Mouse (Mus musculus) liver, embryonic 11.5 days (tissue): ENCODE measurements around the gene Ostc. TPM values are rescaled to one million over a fixed set of nuclear protein-coding genes. Genes with fewer than 3 reads are reported as not detected.
A peak's percentile ranks its signal among the peaks of the same experiment; 100 is the strongest.

Experiments
- ATAC-seq: fragments of 200-750 bp; cut with Nextera tagmentation; replicated peaks from 2 replicates; pipeline ENCODE4 v1.8.0; 2017; ENCODE audit warnings: moderate number of reproducible peaks, mild to moderate bottlenecking, moderate TSS enrichment, moderate library complexity; ENCODE audit not compliant: low FRiP score
- DNase-seq: peaks from one replicate; pipeline ENCODE4 v3.0.0-alpha.2; 2017; ENCODE audit warnings: low spot score
- H3K27ac ChIP-seq: fragments of 300-500 bp; sonication (generic); 2 replicates; pipeline ENCODE4 v1.5.1; 2014; ENCODE audit warnings: mild to moderate bottlenecking, low read depth, low read length, control low read depth
- H3K27me3 ChIP-seq: fragments of 300-500 bp; sonication (generic); replicated peaks from 2 replicates; pipeline ENCODE4 v1.6.1; 2014; ENCODE audit warnings: low read length, mixed read lengths; ENCODE audit not compliant: control insufficient read depth, insufficient read depth
- H3K36me3 ChIP-seq: fragments of 300-500 bp; sonication (generic); 2 replicates; pipeline ENCODE4 v1.6.1; 2014; ENCODE audit warnings: mild to moderate bottlenecking, low read length, moderate library complexity, mixed read lengths; ENCODE audit not compliant: control insufficient read depth, insufficient read depth
- H3K4me1 ChIP-seq: fragments of 300-500 bp; sonication (generic); replicated peaks from 2 replicates; pipeline ENCODE4 v1.6.1; 2014; ENCODE audit warnings: low read length, mixed read lengths; ENCODE audit not compliant: control insufficient read depth, insufficient read depth
- H3K4me2 ChIP-seq: fragments of 300-500 bp; sonication (generic); 2 replicates; pipeline ENCODE4 v1.6.1; 2014; ENCODE audit warnings: mild to moderate bottlenecking, control low read depth, moderate library complexity
- H3K4me3 ChIP-seq: fragments of 300-500 bp; sonication (generic); 2 replicates; pipeline ENCODE4 v1.5.1; 2014; ENCODE audit warnings: low read depth, low read length, control low read depth
- H3K9ac ChIP-seq: fragments of 300-500 bp; sonication (generic); 2 replicates; pipeline ENCODE4 v1.6.1; 2014; ENCODE audit warnings: low read depth, low read length, control low read depth
- H3K9me3 ChIP-seq: fragments of 300-500 bp; sonication (generic); 2 replicates; pipeline ENCODE4 v1.6.1; 2016; ENCODE audit warnings: low read length, inconsistent platforms, mixed read lengths; ENCODE audit not compliant: control insufficient read depth
- WGBS: fragments of 180-500 bp; shearing (Covaris S2); extraction: QIAGEN DNeasy Blood & Tissue Kit; methylation state at CpG from one replicate; pipeline ENCODE4 v1.1.7; 2014; 5-methylcytosine and 5-hydroxymethylcytosine counted together
- polyA plus RNA-seq: library from polyadenylated mRNA; unstranded; fragments of >200 nt; fragmentation: Nextera tagmentation; extraction: Ambion mirVana; gene quantifications from 2 replicates; pipeline ENCODE4 v1.2.1, GENCODE M21; 2014

Gene Ostc
- polyA plus RNA-seq, 1 experiment from 2014 or later, result 314 TPM

GRCm38 (mm10) chr3:130730189-130730653, 21.0 kb upstream of the Ostc start, which contains the start of gene Rpl34:
TSS of gene Rpl34 (minus strand) at chr3:130730398.
- peak; percentile 96 for ATAC-seq
- Histone ChIP-seq H3K9ac (peak within 1 kb of the TSS; percentile 96), H3K4me3 (peak within 1 kb of the TSS; percentile 89), H3K27ac (peak within 1 kb of the TSS; percentile 85), H3K4me1 (peaks cover 8% of the 10 kb centered on the region), H3K27me3 (no peaks in the 10 kb centered on the region), H3K9me3 (no peaks in the 10 kb centered on the region), H3K36me3 (peaks cover 36% of the 10 kb centered on the region), H3K4me2 (peak within 1 kb of the TSS; percentile 81)
- DNase-seq, result peak; percentile 88
- WGBS, result under 1% methylated on average over 45 of the region's 45 CpGs

- ATAC-seq, result peak; percentile 57
- Histone ChIP-seq H3K9me3 (no peaks in the 10 kb centered on the region), H3K27ac (peak overlapping the region; percentile 85), H3K27me3 (no peaks in the 10 kb centered on the region), H3K36me3 (peaks cover 36% of the 10 kb centered on the region), H3K4me1 (peaks cover 8% of the 10 kb centered on the region), H3K4me2 (peak overlapping the region; percentile 81), H3K4me3 (peak overlapping the region; percentile 89), H3K9ac (peak overlapping the region; percentile 96)
- peak; percentile 43 for DNase-seq
- under 1% methylated on average over 58 of the region's 58 CpGs for WGBS
Observed at GRCm38 (mm10) chr3:130729472-130730188, 20.4 kb upstream of the Ostc start.

GRCm38 (mm10) chr3:130727676-130728075, 18.4 kb upstream of the Ostc start:
- DNase-seq (no peak), ATAC-seq (no peak)
- Histone ChIP-seq H3K9me3 (no peaks in the 10 kb centered on the region), H3K4me2 (peak overlapping the region; percentile 81), H3K27me3 (no peaks in the 10 kb centered on the region), H3K4me3 (peak overlapping the region; percentile 89), H3K9ac (peak overlapping the region; percentile 32; the same call in 1 of the 2 replicates), H3K36me3 (peaks cover 36% of the 10 kb centered on the region), H3K4me1 (peaks cover 8% of the 10 kb centered on the region), H3K27ac (no peak overlapping the region)
- 78% methylated on average over 4 of the region's 4 CpGs for WGBS

- peaks cover 8% of the 10 kb centered on the region for H3K4me1 ChIP-seq
- H3K27ac ChIP-seq, result 0 out of 2 replicates have a peak overlapping the region, but pooled peaks have one; percentile 2
- no peak overlapping the region; the same call in 1 of the 2 replicates for H3K9ac ChIP-seq
- WGBS, result 74% methylated on average over 1 of the region's 1 CpGs
- no peak for DNase-seq
- no peak overlapping the region for H3K4me3 ChIP-seq
- ATAC-seq, result no peak
- H3K4me2 ChIP-seq, result no peak overlapping the region
- peaks cover 36% of the 10 kb centered on the region for H3K36me3 ChIP-seq
- no peaks in the 10 kb centered on the region for H3K9me3 ChIP-seq
- no peaks in the 10 kb centered on the region for H3K27me3 ChIP-seq
Observed at GRCm38 (mm10) chr3:130727036-130727435, 17.8 kb upstream of the Ostc start.

- no peak for ATAC-seq
- no peak for DNase-seq
- Histone ChIP-seq H3K4me2 (no peak overlapping the region), H3K36me3 (peaks cover 36% of the 10 kb centered on the region), H3K4me1 (peaks cover 8% of the 10 kb centered on the region), H3K27me3 (no peaks in the 10 kb centered on the region), H3K27ac (no peak overlapping the region), H3K4me3 (no peak overlapping the region), H3K9me3 (no peaks in the 10 kb centered on the region), H3K9ac (no peak overlapping the region)
- WGBS, result 79% methylated on average over 2 of the region's 2 CpGs
Observed at GRCm38 (mm10) chr3:130725718-130726117, 16.5 kb upstream of the Ostc start.

- Histone ChIP-seq H3K9me3 (no peaks in the 10 kb centered on the region), H3K4me2 (no peak overlapping the region), H3K36me3 (peaks cover 24% of the 10 kb centered on the region), H3K4me3 (no peak overlapping the region), H3K4me1 (no peaks in the 10 kb centered on the region), H3K9ac (no peak overlapping the region), H3K27ac (no peak overlapping the region), H3K27me3 (no peaks in the 10 kb centered on the region)
- 80% methylated on average over 11 of the region's 11 CpGs for WGBS
- no peak for DNase-seq
- ATAC-seq, result no peak
Observed at GRCm38 (mm10) chr3:130722733-130723478, 13.7 kb upstream of the Ostc start.

- Histone ChIP-seq H3K27me3 (no peaks in the 10 kb centered on the region), H3K9me3 (no peaks in the 10 kb centered on the region), H3K9ac (no peak overlapping the region), H3K36me3 (no peaks in the 10 kb centered on the region; the same call in 1 of the 2 replicates), H3K4me3 (no peak overlapping the region), H3K4me2 (no peak overlapping the region), H3K4me1 (no peaks in the 10 kb centered on the region), H3K27ac (no peak overlapping the region)
- DNase-seq (no peak), ATAC-seq (no peak)
- WGBS, result 62% methylated on average over 4 of the region's 4 CpGs
Observed at GRCm38 (mm10) chr3:130720225-130720624, 11.0 kb upstream of the Ostc start.

- DNase-seq, result no peak
- no peak overlapping the region for H3K4me2 ChIP-seq
- no peak overlapping the region for H3K27ac ChIP-seq
- H3K9me3 ChIP-seq, result no peaks in the 10 kb centered on the region
- no peak for ATAC-seq
- no peaks in the 10 kb centered on the region for H3K27me3 ChIP-seq
- no peaks in the 10 kb centered on the region; the same call in 1 of the 2 replicates for H3K36me3 ChIP-seq
- H3K9ac ChIP-seq, result no peak overlapping the region
- 86% methylated on average over 4 of the region's 4 CpGs for WGBS
- H3K4me3 ChIP-seq, result no peak overlapping the region
- H3K4me1 ChIP-seq, result no peaks in the 10 kb centered on the region
Observed at GRCm38 (mm10) chr3:130718871-130719270, 9.6 kb upstream of the Ostc start.
